Mouse (Mus musculus): ENCODE measurements around the gene Zfp978.
"Not testable (repeated sequence)": the region's sequence is repeated elsewhere in the genome, so short reads cannot be mapped to it uniquely, and the experiment has no call there.

DNA sequence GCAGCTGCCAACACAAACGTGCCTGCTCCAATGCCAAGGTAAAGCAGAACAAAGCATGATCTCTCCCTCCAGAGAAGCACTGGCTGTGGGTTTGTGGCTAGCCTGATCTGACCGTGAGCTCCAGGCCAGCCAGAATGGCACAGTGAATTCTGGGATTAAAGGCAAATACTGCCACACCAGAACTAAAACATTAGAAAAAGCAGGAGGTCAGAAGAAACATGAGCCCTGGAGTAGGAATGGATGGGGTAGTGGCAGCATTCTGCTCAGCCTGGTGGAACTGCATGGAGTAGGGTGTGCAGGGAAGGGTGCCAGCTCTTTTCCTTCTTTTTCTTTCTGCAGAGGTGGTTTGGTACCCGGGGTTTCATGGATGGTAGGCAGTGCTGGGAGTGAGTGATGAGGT, 13.2 kb upstream of the Zfp978 start:
- TF ChIP-seq CTCF, EP300 (IDR thresholded peaks at IDR 0.05; ENCODE audit: low read depth): not testable (repeated sequence)
